Mouse (Mus musculus) lung, embryonic 14.5 days (tissue): Measurements from ENCODE around the gene Ksr1. TPM values are rescaled to one million over a fixed set of nuclear protein-coding genes. Genes with fewer than 3 reads are reported as not detected.
A peak's percentile ranks its signal among the peaks of the same experiment; 100 is the strongest.

Experiments
- ATAC-seq: fragments of 200-750 bp; cut with Nextera tagmentation; 2 replicates; pipeline ENCODE4 v1.8.0; 2017; ENCODE audit warnings: mild to moderate bottlenecking, moderate TSS enrichment, moderate library complexity; ENCODE audit not compliant: insufficient read depth
- DNase-seq: peaks from one replicate; pipeline ENCODE4 v3.0.0-alpha.2; 2015
- H3K27ac ChIP-seq: fragments of 300-500 bp; sonication (generic); 2 replicates; pipeline ENCODE4 v1.5.1; 2014; ENCODE audit warnings: low read depth, mild to moderate bottlenecking, moderate library complexity
- H3K27me3 ChIP-seq: fragments of 300-500 bp; sonication (generic); 2 replicates; pipeline ENCODE4 v1.6.1; 2014; ENCODE audit warnings: low read length, control low read depth; ENCODE audit not compliant: insufficient read depth
- H3K36me3 ChIP-seq: fragments of 300-500 bp; sonication (generic); 2 replicates; pipeline ENCODE4 v1.6.1; 2014; ENCODE audit warnings: control low read depth; ENCODE audit not compliant: insufficient read depth
- H3K4me1 ChIP-seq: fragments of 300-500 bp; sonication (generic); 2 replicates; pipeline ENCODE4 v1.6.1; 2014; ENCODE audit warnings: antibody characterized with exemption, control low read depth; ENCODE audit not compliant: insufficient read depth
- H3K4me2 ChIP-seq: fragments of 300-500 bp; sonication (generic); 2 replicates; pipeline ENCODE4 v1.6.1; 2014; ENCODE audit warnings: mild to moderate bottlenecking
- H3K4me3 ChIP-seq: fragments of 300-500 bp; sonication (generic); 2 replicates; pipeline ENCODE4 v1.5.1; 2014; ENCODE audit warnings: low read depth, low read length
- H3K9ac ChIP-seq: fragments of 300-500 bp; sonication (generic); 2 replicates; pipeline ENCODE4 v1.6.1; 2014
- H3K9me3 ChIP-seq: fragments of 300-500 bp; sonication (generic); 2 replicates; pipeline ENCODE4 v1.6.1; 2016; ENCODE audit warnings: low read depth, low read length, control low read depth
- CTCF ChIP-seq: IDR thresholded peaks from 2 replicates; pipeline ENCODE4 v1.5.1; 2016; ENCODE audit warnings: antibody characterized with exemption, low read depth
- WGBS: fragments of 180-500 bp; shearing (Covaris S2); extraction: QIAGEN DNeasy Blood & Tissue Kit; methylation state at CpG from one replicate; pipeline ENCODE4 v1.1.7; 2014; 5-methylcytosine and 5-hydroxymethylcytosine counted together
- polyA plus RNA-seq: library from polyadenylated mRNA; unstranded; fragments of >200 nt; fragmentation: Nextera tagmentation; extraction: Ambion mirVana; gene quantifications from 2 replicates; pipeline ENCODE4 v1.2.1, GENCODE M21; 2014

Gene Ksr1
- polyA plus RNA-seq, 1 experiment from 2014 or later, result 5.1 TPM

- whole genome bisulfite sequencing, result 48% methylated on average over 5 of the region's 5 CpGs
Observed at GRCm38 (mm10) chr11:79059850-79060249, 86.4 kb downstream of the Ksr1 start.

DNA sequence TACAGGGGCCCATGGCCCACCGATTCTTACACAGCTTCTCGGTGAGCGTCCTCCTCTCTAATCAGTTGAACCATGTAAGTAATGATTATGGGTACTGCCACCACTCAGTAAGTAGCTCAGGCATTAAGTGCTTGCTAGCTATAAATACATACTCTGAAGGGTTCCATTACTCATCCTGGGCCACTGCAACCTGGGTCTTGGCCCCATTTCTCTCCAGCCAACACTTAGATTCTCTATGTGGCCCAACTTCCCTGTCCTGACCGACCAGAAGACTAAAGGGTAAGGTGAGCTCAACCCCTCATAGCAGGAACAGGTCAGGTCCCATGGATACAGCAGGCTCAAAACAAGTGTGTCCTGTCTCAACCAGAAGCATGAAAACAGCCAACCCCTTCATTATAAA lies 87.1 kb downstream of the Ksr1 start:
- Histone ChIP-seq H3K9ac (no peak overlapping the region), H3K27ac (no peak overlapping the region), H3K27me3 (no peaks in the 10 kb centered on the region), H3K36me3 (no peaks in the 10 kb centered on the region), H3K4me1 (peaks cover 10% of the 10 kb centered on the region), H3K4me2 (no peak overlapping the region), H3K4me3 (no peak overlapping the region), H3K9me3 (no peaks in the 10 kb centered on the region)
- no peak for TF ChIP-seq CTCF
- ATAC-seq (no peak), DNase-seq (no peak)
- 95% methylated on average over 4 of the region's 4 CpGs for WGBS

More at GRCm38 (mm10) chr11:79059850-79060249, 86.4 kb downstream of the Ksr1 start:
- H3K27ac ChIP-seq, result no peak overlapping the region
- ATAC-seq (no peak), DNase-seq (no peak)
- H3K27me3 ChIP-seq, result no peaks in the 10 kb centered on the region
- H3K9ac ChIP-seq, result no peak overlapping the region
- H3K4me2 ChIP-seq, result no peak overlapping the region
- no peak for TF ChIP-seq CTCF
- H3K4me1 ChIP-seq, result peaks cover 10% of the 10 kb centered on the region
- no peaks in the 10 kb centered on the region for H3K36me3 ChIP-seq
- no peaks in the 10 kb centered on the region for H3K9me3 ChIP-seq
- H3K4me3 ChIP-seq, result no peak overlapping the region

DNA sequence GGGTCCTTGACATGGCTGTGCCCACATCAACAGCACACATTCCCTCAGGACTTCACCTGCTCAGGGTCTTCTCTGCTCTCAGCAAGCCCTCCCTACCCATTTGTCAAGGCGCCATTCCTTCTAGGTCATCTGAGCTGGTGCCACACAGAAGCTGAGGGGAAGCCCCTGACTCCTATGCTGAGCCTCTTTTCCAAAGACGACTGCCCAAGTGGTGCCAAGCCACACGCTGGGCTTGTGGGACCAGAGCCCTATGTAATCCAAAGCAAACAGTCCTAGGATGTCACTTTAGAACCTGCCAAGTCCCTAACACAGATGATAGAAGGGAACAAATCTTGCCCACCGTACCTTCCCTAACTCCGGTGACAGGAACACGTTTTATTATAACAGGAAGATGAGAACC lies 87.6 kb downstream of the Ksr1 start:
- no peak overlapping the region for H3K4me3 ChIP-seq
- DNase-seq (no peak), ATAC-seq (no peak)
- H3K4me1 ChIP-seq, result peaks cover 10% of the 10 kb centered on the region
- no peak overlapping the region for H3K4me2 ChIP-seq
- TF ChIP-seq CTCF, result no peak
- H3K9ac ChIP-seq, result no peak overlapping the region
- H3K27ac ChIP-seq, result no peak overlapping the region
- no peaks in the 10 kb centered on the region for H3K36me3 ChIP-seq
- H3K9me3 ChIP-seq, result no peaks in the 10 kb centered on the region
- H3K27me3 ChIP-seq, result no peaks in the 10 kb centered on the region
- WGBS, result 75% methylated on average over 6 of the region's 6 CpGs

DNA sequence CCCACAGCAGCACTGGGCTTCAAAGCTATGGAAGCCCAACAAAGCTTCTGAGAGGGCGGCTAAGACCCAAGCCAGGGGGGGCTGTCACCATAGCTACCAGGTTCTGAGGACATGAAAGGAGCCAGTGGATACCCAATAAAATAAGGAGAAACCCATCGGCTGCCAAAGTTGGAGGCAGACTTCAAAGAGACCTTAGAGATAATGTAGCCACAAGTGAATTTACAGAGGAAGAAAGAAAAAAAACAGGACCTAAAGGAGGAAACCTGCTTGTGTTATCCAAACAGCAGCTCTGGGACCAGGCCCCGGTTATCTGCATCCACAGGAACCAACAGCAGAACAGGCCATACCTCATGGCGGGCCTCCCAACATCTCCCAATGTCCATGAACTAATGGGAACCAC lies 88.4 kb downstream of the Ksr1 start:
- Histone ChIP-seq H3K27me3 (no peaks in the 10 kb centered on the region), H3K4me2 (no peak overlapping the region), H3K4me1 (peaks cover 10% of the 10 kb centered on the region), H3K36me3 (no peaks in the 10 kb centered on the region), H3K9me3 (no peaks in the 10 kb centered on the region), H3K9ac (no peak overlapping the region), H3K4me3 (no peak overlapping the region), H3K27ac (no peak overlapping the region)
- WGBS, result 39% methylated on average over 4 of the region's 4 CpGs
- ATAC-seq (no peak), DNase-seq (no peak)
- no peak for TF ChIP-seq CTCF

- no peak for ATAC-seq
Observed at GRCm38 (mm10) chr11:79056891-79057290, 89.3 kb downstream of the Ksr1 start.

DNA sequence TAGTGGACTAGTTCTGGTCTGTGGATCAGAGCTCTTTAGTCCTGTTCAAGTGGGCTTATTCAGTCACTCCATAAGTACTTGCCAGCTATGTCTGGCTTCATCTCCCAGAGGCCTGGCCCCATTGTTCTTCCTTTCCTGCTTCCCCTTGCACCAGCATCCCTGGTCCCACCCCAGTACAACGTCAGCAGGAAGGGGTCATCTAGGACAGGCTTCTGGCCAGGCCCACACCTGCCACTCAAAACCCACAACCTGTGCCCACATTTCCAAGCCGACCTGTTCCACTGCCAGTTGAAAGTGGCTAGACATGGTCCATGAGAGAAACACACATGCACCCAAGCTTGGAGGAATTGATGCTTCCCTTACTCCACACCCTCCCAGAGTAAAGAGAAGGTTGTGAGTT lies 90.2 kb downstream of the Ksr1 start:
- H3K27ac ChIP-seq, result no peak overlapping the region
- no peaks in the 10 kb centered on the region for H3K9me3 ChIP-seq
- H3K27me3 ChIP-seq, result no peaks in the 10 kb centered on the region
- no peaks in the 10 kb centered on the region for H3K36me3 ChIP-seq
- ATAC-seq, result no peak
- no peak overlapping the region for H3K9ac ChIP-seq
- H3K4me1 ChIP-seq, result peaks cover 10% of the 10 kb centered on the region
- no peak overlapping the region for H3K4me3 ChIP-seq
- no peak for TF ChIP-seq CTCF
- peak; percentile 46 for DNase-seq
- 53% methylated on average over 2 of the region's 2 CpGs for WGBS
- H3K4me2 ChIP-seq, result no peak overlapping the region

More at GRCm38 (mm10) chr11:79056891-79057290, 89.3 kb downstream of the Ksr1 start:
- Histone ChIP-seq H3K4me3 (no peak overlapping the region), H3K9ac (no peak overlapping the region), H3K36me3 (no peaks in the 10 kb centered on the region), H3K27ac (no peak overlapping the region), H3K9me3 (no peaks in the 10 kb centered on the region), H3K4me2 (no peak overlapping the region), H3K4me1 (peaks cover 10% of the 10 kb centered on the region), H3K27me3 (no peaks in the 10 kb centered on the region)
- TF ChIP-seq CTCF, result no peak
- DNase-seq, result no peak
- 38% methylated on average over 4 of the region's 4 CpGs for WGBS

- Histone ChIP-seq H3K27ac (peak overlapping the region; percentile 9; the same call in 1 of the 2 replicates), H3K36me3 (no peaks in the 10 kb centered on the region), H3K27me3 (no peaks in the 10 kb centered on the region), H3K4me2 (no peak overlapping the region), H3K9ac (no peak overlapping the region), H3K9me3 (no peaks in the 10 kb centered on the region), H3K4me3 (no peak overlapping the region), H3K4me1 (peaks cover 10% of the 10 kb centered on the region)
- no peak for TF ChIP-seq CTCF
- no peak for ATAC-seq
- DNase-seq, result no peak
- WGBS, result 78% methylated on average over 8 of the region's 8 CpGs
Observed at GRCm38 (mm10) chr11:79055161-79055560, 91.0 kb downstream of the Ksr1 start.
